Mouse (Mus musculus) spleen, adult 18-20 months (tissue): ENCODE measurements at regions not wholly inside any gene's neighbourhood (a gene's known extent, or its start where the extent isn't known, plus 50 kb on each side); places are given as distances from the start of the nearest gene placed in this dataset.
"Not testable (repeated sequence)": the region's sequence is repeated elsewhere in the genome, so short reads cannot be mapped to it uniquely, and the experiment has no call there.

Experiments
- DNase-seq, 2 experiments: peaks; one replicate each; pipeline ENCODE4 v3.0.0; 2022; ENCODE audit warnings: mixed read lengths in 2 of 2

GRCm38 (mm10) chr4:153224618-153225177, 257.9 kb downstream of the Ajap1 start:
- DNase-seq: no peak

DNA sequence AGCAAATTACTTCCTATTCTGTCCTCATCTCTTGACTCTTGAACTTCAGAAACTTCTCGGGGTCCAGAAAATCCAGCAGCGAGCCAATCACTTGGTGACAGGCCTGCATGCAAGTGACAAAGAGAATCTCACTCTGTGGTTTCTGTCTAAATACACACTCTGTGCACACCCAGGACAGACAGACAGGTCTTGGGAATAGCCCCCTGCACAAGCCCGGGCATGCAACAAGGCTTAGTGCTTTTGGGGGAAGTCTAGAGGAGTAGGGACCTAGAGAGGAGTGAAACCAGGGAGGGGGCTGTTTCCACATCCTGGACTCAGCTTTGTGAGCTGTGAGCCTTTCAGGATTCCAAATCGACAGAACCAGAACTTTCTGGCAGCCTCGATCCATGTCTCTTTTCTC, 259.6 kb downstream of the Ajap1 start:
- no peak for DNase-seq

DNA sequence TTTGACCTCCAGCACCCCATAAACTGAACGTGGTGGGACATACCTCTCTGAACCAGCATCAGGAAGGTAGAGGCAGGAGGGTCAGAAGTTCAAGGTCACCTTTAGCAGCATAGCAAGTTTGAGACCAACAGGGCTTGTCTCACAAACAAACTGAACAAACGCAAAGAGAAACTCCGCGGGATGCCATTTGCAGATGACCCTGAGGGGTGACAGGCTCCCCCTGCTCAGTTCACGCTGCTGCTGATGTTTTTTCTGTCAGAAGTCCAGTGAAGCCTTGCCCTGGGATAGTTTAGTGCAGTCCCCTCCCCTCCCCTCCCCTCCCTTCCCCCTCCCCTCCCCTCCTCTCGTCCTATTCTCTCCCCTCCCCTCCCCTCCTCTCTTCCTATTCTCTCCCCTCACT, 262.1 kb downstream of the Ajap1 start:
- no peak for DNase-seq

DNA sequence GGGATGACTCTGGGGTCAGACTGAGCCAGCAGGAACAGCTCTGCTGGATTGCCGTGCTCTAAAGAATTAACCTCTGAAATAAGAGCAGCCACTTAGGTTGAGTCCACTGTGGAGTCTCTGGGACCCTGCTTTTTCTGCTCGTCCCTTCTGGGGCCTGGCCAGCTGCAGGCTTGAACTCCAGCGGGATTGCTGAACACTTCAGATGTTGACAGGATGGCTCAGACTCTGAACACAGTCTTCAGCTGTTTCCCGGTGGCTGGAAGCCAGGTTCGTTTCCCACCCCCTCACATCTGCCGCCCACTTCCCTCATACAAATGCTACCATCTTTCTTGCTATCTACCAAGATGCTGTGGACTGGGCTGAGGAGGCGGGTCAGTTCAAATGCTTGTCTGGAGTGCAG, 262.5 kb downstream of the Ajap1 start:
- DNase-seq: no peak

DNA sequence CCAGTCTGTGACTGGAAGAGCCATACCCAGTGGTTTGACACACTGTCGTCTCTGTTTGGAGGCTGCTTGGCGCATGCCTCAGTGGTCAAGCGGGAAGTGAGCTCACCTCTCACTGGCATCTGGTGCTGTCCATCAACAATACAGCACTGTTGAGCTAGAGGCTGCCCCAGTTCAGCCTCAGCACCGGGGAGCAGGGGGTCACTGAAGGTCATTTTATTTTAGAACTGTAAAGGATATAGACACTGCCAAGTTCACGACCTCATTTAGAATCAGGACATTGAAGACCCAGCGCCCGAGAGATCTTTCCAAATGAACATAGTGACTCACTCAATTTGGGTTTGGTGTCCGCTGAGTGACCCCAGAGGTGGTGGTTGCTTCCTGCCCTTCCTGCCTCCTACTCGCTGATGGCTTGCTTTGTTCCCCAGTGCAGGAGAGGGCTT, 265.1 kb downstream of the Ajap1 start:
- DNase-seq: no peak

DNA sequence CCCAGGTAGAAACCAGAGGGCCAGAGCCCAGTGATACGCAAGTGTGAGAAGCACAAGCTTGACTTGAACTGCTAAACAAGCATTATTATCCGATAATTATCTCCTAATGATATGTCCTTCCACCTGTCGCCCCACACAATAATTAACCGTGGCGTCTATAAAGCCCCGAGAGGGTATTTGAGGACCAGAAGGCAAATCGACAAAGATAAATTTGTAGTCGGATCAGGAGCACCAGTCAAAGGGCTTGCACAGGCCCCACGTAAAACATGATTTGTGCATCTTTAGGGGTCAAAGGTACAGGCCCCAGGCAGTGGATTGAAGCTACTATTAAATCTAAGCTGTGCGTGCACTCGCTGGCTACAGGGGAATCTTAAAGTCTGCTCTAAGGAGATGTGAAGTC, 270.5 kb downstream of the Ajap1 start:
- DNase-seq: no peak

DNA sequence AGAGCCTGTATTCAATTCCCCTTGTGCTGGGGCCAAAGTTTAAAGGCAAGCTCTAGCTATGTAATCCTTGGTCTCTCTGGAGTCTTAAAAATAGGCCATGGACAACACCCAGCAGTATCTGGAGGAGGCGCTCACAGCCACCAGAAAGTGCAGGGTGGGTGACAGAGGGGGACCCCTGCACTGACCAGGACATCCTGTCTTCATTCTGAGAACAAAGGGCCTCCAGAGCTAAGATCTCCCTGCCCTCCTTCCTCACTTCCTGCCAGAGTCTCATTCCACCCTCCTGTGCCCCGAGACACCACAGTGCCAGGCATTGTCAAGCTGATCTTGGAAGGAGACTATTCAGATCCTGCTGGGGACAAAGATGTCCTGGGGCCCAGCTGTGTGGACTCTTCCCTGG, 273.8 kb downstream of the Ajap1 start:
- no peak for DNase-seq

DNA sequence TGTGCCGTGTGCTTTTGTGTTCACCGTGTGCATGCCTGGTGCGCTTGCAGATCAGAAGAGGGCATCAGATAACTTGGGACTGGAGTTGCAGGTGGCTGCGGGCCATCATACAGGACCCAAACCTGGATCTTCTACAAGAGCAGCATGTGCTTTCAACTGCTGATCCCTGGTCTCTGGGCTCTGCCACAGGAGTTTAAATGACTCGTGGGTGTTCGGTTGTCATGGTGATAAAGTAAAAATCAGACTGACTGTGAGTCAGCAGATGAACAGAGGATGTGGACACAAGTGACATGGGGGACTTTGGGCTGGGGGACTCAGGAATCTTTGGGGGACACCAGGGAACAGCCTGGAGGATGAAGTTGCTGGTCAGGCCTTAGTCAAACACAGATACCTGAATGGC, 274.4 kb downstream of the Ajap1 start:
- DNase-seq: no peak

GRCm38 (mm10) chr4:153207578-153208102, 275.0 kb downstream of the Ajap1 start:
- no peak for DNase-seq

GRCm38 (mm10) chr4:153206789-153207457, 275.7 kb downstream of the Ajap1 start:
- DNase-seq: no peak

- no peak for DNase-seq
These were observed 277.8 kb downstream of the Ajap1 start for GRCm38 (mm10) chr4:153204764-153205163.

DNA sequence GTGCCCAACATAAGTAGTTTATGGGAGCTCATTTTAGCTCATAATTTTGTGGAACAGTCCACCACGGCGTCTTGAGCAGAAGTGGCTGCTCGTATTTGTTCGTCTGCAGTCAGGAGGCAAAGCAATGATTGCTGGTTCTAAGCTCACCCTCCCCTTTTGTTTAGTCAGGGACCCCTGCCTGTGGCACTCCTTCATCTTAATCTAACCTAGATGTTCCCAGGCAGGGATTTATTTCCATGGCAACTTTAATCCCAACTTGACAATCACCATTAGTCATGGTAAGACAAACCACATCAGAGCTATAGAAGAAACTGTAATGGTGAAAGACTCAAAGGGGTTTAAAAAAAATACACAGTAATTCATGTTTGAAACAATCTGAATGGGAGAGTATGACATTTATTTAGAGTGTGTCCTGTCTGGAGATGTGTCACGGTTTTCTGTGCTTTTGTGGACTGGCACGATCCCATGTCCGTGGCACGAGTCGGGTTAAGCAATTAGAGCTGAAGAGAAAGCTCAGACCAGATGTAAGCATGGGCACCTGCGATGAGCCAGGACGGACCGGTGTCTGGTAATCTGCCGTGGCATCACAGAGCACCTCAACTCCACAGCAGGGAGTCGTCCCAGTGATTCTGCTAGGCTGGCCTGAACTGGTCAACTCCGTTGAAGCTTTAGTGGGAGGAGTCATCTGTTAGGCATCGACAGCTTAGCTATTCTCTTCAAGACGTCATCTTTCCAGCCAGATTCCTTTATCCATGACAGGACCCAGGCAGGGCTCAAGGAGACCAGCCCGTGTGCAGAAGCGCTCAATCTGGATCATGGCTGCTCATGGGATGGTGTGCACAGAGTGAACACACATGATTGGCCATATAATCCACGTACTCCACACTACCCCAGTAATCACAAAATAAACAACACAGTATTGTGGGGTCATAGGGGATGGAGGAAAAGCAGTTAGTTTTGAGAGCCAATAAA, 281.5 kb downstream of the Ajap1 start:
- DNase-seq: no peak

GRCm38 (mm10) chr4:153189485-153189884, 293.1 kb downstream of the Ajap1 start:
- no peak for DNase-seq

GRCm38 (mm10) chr4:153188504-153189031, 294.0 kb downstream of the Ajap1 start:
- DNase-seq: no peak

GRCm38 (mm10) chr4:153187959-153188503, 294.6 kb downstream of the Ajap1 start:
- no peak for DNase-seq

DNA sequence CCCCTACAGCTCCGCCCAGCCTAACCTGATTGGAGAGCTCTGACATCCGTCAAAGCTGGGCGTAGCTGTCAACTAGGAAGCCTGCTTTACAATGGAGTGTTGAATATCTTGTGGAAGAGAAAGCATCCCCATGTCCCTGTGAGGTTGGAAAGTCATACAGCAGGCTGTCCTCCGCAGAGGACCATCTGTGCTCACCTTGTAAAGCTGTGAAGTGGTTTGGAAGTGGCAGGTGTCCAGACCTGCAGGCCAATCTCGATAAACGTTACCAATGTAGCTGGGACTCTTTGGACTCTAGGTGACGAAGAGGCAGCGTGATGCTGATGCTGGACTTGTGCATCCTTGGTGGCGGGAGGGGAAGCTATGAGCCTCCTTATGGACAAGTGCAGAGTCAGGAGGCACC, 305.1 kb downstream of the Ajap1 start:
- DNase-seq: no peak

DNA sequence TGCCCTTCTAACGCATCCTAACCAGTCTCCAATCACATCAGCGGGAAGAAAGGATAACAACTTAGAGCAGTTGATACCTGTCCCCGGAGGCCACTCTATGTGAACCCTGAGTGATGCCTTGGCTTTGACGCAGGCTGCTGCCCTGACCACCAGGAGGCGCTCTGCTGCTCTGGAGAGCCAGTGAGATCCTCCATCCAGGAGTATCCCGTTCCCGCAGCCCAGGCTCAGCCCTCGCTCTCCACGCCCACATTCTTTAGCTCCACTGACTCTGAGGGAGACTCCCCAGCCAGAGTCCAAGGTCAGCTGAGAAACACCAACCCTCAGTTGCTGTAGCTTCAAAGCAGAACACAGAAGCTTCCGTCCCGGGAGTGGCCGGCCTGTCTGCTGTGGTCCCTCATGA, 307.0 kb downstream of the Ajap1 start:
- no peak for DNase-seq

GRCm38 (mm10) chr4:153175077-153175476, 307.5 kb downstream of the Ajap1 start:
- DNase-seq: no peak

GRCm38 (mm10) chr4:153169991-153170390, 312.6 kb downstream of the Ajap1 start:
- DNase-seq: no peak

GRCm38 (mm10) chr4:153164810-153165209, 317.8 kb downstream of the Ajap1 start:
- no peak for DNase-seq

DNA sequence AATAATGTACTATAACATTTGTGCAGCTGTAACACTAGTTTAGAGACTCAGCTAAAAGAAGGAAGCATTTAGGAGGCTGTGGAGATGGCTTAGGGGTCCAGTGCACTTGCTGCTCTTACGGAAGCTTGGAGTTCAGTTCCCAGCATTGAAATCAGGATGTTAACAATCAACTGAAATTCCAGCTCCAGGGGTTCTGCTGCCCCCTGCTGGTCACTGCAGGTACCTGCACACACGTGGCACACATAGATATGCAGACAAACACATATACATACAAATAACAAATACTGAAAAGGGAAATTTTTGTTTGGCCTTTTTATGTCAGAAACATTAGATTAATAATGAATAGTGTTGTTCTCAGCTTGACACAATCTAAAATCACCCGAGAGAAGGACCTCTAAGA, 322.5 kb downstream of the Ajap1 start:
- no peak for DNase-seq

GRCm38 (mm10) chr4:153157572-153157971, 325.0 kb downstream of the Ajap1 start:
- DNase-seq: no peak

GRCm38 (mm10) chr4:153152923-153153322, 329.7 kb downstream of the Ajap1 start:
- DNase-seq: not testable (repeated sequence)
